Mouse (Mus musculus): ENCODE data around the gene Pigt.

Gene Pigt

DNA sequence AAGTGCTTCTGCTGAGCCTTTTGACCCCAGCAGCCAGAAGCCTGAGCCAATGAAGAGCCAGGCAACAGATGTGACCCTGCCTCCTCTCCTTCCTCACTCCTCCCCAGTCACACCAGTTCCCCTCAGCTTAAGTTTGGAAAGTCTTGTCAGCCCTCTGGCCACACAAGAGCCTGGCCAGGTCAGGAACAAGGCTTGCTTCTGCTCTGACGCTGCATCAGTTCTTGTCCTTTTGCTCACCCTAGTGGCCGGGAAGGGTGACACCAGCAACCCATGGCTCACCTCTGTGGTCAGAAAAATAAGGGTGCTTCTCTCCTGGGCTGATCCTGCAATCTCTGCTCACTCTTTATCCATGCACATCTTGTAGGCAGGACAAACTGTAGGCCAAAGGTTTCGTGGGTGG lies 23.5 kb downstream of the Pigt start:
- DNase-seq (ENCODE audit: low spot score), result no peak

DNA sequence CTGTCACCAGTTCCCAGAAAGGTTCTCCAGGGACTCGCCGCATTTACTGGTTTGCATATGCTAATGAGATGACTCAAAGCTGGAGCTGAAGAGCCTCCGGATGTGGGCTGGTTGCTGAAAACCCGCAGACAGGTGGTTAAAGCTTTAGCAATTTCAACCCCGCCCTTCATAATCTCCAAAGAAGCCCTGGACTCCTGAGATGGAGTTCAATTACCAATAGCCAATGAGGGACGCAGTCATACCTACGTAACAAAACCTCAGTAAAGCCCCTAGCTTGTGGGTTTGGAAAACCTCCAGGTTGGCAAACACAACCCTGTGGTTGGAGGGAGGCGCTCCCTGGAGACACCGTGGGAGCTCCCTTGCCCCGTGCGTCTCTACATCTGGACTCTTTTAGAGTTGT lies 24.5 kb downstream of the Pigt start:
- no peak for DNase-seq (ENCODE audit: low spot score)

- DNase-seq (ENCODE audit: low spot score), result no peak
Observed at GRCm38 (mm10) chr2:164522280-164522679, 25.0 kb downstream of the Pigt start.

GRCm38 (mm10) chr2:164523301-164523773 lies 26.0 kb downstream of the Pigt start:
- DNase-seq (ENCODE audit: low spot score), result no peak

DNA sequence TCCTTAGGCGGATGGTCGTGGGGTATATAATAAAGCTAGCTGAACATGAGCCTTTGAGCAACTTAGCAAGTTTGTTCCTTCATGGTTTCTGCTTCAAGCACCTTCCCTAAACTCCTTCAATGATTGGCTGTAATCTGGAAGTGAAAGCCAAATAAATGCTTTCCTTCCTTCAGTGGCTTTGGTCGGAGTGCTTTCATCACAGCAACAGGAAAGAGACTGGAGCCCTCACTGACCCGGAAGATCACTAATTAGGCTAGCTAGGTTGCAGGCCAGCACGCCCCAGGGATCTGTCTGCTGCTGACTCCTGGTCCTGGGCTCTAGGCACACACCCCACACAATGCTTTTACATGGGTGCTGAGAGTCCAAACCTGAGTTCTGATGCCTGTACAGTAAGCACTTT lies 31.2 kb downstream of the Pigt start:
- no peak for DNase-seq (ENCODE audit: low spot score)

DNA sequence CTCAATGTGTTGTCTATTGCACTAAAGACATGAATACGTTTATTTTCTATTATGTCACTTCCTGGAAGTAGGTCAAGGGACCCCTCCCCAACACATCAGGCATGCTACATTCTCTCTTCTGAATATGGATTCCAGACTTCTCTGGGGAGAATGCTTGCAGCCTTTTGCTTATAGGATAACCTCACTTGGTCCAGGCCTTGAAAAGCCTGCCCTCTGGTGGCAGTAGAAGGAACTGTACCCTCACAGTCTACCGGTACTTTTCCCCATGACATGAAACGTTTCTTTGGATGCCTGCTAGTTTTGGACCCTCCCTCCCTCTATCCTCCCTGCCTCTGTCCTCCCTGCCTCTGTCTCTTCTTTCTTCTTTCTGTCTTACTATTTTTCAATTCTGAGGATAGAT lies 33.8 kb downstream of the Pigt start:
- peak; percentile 87 for DNase-seq (ENCODE audit: low spot score)

DNA sequence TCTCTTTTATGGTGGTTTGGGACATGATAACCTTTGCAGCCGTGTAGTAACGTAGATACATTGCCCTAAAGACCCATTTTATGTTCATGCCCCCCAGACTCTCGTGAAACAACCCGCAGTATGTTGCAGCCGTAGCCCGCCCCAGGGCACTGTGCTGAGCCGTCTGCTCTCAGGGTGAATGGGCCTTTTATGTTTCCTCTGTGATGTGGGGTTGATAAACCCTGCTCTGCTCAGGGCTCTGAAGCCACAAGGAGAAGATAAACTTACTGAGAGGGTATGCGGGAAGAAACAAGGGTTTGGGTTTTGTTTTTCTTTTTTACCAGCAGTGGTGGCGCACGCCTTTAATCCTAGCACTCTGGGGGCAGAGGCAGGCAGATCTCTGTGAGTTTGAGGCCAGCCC lies 37.0 kb downstream of the Pigt start:
- no peak for DNase-seq (ENCODE audit: low spot score)

DNA sequence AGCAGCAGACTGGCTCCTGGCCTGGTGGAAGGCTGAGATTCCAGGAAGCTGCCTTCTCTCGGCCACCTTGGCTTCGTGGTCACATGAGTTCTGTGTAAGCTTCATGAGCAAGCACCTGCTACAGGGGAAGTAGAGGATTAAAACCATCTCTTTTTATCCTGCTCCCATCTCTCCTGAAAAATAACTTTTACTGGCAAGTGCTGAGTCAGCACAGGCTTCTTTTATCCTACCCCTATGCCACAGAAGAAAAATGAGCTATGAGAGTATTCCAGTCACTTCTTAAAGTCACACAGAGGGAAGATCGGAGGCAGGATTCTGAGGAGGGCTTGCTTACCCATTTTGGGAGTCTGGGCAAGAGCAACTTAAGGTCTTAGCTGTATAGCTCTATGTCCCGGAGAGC lies 39.7 kb downstream of the Pigt start:
- no peak for DNase-seq (ENCODE audit: low spot score)

- DNase-seq (ENCODE audit: low spot score), result no peak
Observed at GRCm38 (mm10) chr2:164540652-164541427, 43.5 kb downstream of the Pigt start.

GRCm38 (mm10) chr2:164542132-164542531 lies 44.8 kb downstream of the Pigt start:
- no peak for DNase-seq (ENCODE audit: low spot score)

- no peak for DNase-seq (ENCODE audit: low spot score)
Observed at GRCm38 (mm10) chr2:164542598-164542997, 45.3 kb downstream of the Pigt start.

DNA sequence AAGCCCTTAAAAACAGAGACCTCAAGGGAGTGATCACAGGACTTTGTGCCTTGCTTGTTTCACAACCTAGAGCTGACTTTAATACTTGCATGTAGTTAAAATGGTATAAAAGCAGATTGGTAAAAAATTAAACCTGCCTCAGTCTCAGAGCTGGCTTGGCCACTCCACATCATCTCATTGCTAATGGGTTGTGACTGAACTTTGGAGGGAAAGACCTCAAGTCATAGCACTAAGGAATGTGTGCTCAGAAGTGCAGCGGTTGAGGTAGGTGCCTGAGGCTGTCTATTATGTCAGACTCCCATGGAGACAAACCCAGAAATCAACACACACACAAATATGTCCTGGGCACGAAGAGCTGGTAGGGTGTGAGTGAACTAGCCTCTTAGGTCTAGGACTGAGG lies 46.4 kb downstream of the Pigt start:
- no peak for DNase-seq (ENCODE audit: low spot score)

DNA sequence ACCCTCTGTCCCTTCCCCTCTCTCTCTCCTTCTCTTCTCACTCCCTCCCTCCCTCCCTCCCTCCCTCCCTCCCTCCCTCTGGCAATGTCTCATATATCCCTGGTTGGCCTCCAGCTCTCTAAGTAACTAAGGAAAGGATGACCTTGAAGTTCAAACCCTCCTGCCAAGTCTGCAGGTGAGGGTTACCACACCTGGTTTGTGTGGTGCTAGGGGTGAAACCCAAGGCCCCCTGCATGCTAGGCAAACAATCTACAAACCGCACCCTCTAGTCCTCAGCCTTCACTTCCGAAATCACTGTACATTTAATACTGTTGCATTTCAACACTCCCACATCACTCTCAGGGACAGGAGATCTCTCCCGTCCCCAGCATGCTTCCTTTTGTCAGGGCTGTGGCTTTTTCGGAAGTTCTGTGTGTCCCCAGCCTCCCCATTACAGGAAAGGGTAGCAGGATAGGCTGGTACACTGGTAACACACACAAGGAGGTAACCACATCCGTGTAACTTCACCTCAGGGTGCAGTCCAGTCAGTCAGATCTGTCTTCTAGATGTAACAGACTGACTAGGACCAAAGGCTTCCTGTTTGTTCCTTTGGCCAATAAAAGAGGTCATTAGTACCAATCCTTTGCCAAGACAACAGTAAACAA lies 47.3 kb downstream of the Pigt start:
- no peak for DNase-seq (ENCODE audit: low spot score)

DNA sequence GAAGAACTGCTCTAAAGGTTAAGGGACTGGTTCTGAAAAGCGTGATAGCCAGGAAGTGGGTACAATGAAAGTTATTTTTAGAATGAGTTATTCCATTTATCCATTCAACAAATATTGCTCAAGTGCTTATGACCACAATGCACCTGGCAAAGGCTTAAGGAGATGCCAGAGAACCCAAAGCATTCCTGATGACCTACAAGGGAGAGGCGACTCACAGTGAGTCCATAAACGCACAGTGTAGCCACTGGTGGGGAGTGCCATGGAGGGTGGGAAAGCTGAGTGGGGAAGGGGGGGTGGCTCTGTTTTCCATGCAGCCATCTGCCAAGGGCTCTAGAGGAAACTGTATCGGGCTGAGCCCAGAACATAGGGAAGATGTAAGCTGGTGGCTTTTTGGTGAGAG lies 52.0 kb downstream of the Pigt start:
- no peak for DNase-seq (ENCODE audit: low spot score)

GRCm38 (mm10) chr2:164549963-164550894 lies 52.9 kb downstream of the Pigt start:
- DNase-seq (ENCODE audit: low spot score), result no peak

- no peak for DNase-seq (ENCODE audit: low spot score)
Observed at GRCm38 (mm10) chr2:164550895-164551269, 53.6 kb downstream of the Pigt start.

DNA sequence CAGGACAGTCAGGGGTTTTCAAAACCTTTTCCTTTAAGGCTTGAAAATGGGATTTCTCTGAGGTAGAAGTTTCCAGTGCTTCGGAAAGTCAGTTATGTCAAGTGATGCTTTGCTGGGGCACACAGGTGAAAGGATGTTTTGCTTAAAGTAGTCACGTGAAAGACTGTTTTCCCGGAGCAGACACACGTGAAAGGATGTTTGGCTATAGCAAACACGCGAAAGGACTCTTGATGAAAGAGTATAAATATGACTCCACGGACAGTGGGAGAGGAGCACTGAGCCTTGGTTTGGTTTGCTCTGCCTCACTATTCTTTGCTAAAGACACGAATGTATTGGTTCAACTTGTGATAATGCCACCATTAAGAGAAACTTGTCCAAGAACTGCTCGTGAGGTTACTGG lies 54.2 kb downstream of the Pigt start:
- no peak for DNase-seq (ENCODE audit: low spot score)
